Mouse (Mus musculus) midbrain, embryonic 10.5 days (tissue): ENCODE measurements around the gene Gm21060. TPM values are rescaled to one million over a fixed set of nuclear protein-coding genes. Genes with fewer than 3 reads are reported as not detected.
"Not testable (repeated sequence)": the region's sequence is repeated elsewhere in the genome, so short reads cannot be mapped to it uniquely, and the experiment has no call there.

Experiments
- DNase-seq: peaks from one replicate; pipeline ENCODE4 v3.0.0-alpha.2; 2017; ENCODE audit warnings: low spot score
- H3K27ac ChIP-seq: fragments of 300-500 bp; sonication (generic); replicated peaks from 2 replicates; pipeline ENCODE4 v1.5.1; 2016; ENCODE audit warnings: mild to moderate bottlenecking
- H3K27me3 ChIP-seq: fragments of 300-500 bp; sonication (generic); 2 replicates; pipeline ENCODE4 v1.6.1; 2016; ENCODE audit warnings: low read depth, mild to moderate bottlenecking; ENCODE audit not compliant: poor library complexity, severe bottlenecking
- H3K36me3 ChIP-seq: fragments of 300-500 bp; sonication (generic); 2 replicates; pipeline ENCODE4 v1.6.1; 2016; ENCODE audit warnings: mild to moderate bottlenecking, moderate library complexity
- H3K4me1 ChIP-seq: fragments of 300-500 bp; sonication (generic); 2 replicates; pipeline ENCODE4 v1.6.1; 2016
- H3K4me3 ChIP-seq: fragments of 300-500 bp; sonication (generic); 2 replicates; pipeline ENCODE4 v1.5.1; 2016; ENCODE audit warnings: mild to moderate bottlenecking, moderate library complexity
- H3K9me3 ChIP-seq: fragments of 300-500 bp; sonication (generic); replicated peaks from 2 replicates; pipeline ENCODE4 v1.6.1; 2016; ENCODE audit warnings: mild to moderate bottlenecking
- WGBS: fragments of 180-500 bp; shearing (Covaris S2); methylation state at CpG from one replicate; pipeline ENCODE4 v1.1.7; 2016; 5-methylcytosine and 5-hydroxymethylcytosine counted together
- polyA plus RNA-seq: library from polyadenylated mRNA; unstranded; fragments of >200 nt; fragmentation: Nextera tagmentation; extraction: Ambion mirVana; gene quantifications from 2 replicates; pipeline ENCODE4 v1.2.1, GENCODE M21; 2016

Gm21060 gene
- polyA plus RNA-seq, 1 experiment from 2014 or later: not detected

GRCm38 (mm10) chr19:61264933-61265332 lies 31.9 kb downstream of the Gm21060 start:
- DNase-seq: no peak
- 0 out of 2 replicates have a peak, but pooled peaks cover 3% of the 10 kb centered on the region for H3K27me3 ChIP-seq
- H3K27ac ChIP-seq: no peak overlapping the region
- H3K4me1 ChIP-seq: no peaks in the 10 kb centered on the region
- H3K9me3 ChIP-seq: no peaks in the 10 kb centered on the region
- H3K36me3 ChIP-seq: no peaks in the 10 kb centered on the region
- H3K4me3 ChIP-seq: no peak overlapping the region

GRCm38 (mm10) chr19:61264227-61264626 lies 32.6 kb downstream of the Gm21060 start:
- no peaks in the 10 kb centered on the region for H3K4me1 ChIP-seq
- peak; percentile 33 for DNase-seq
- H3K27ac ChIP-seq: no peak overlapping the region
- no peaks in the 10 kb centered on the region for H3K9me3 ChIP-seq
- 0 out of 2 replicates have a peak, but pooled peaks cover 3% of the 10 kb centered on the region for H3K27me3 ChIP-seq
- H3K36me3 ChIP-seq: no peaks in the 10 kb centered on the region
- no peak overlapping the region for H3K4me3 ChIP-seq
- WGBS: 83% methylated on average over 1 of the region's 1 CpGs

DNA sequence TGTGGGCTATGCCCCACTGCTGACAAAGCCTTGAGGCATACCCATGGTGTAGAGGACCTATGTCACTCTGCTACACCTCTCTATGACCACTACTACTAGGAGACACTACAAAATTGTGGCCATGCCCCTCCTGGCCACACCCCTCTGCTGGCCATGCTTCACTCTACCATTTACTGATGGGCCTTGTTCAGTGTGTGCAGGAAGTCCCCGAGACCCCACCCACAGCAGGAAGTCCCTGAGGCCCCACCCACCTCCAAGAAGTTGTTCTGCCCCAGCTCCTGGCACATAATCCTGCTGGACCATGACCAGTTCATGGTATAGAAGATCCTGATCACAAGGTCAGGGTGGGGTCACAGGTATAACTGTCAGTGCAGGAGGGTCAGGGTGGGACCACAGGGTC lies 35.6 kb downstream of the Gm21060 start:
- 76% methylated on average over 1 of the region's 1 CpGs for WGBS
- no peak for DNase-seq
- H3K4me3 ChIP-seq: no peak overlapping the region
- H3K4me1 ChIP-seq: no peaks in the 10 kb centered on the region
- H3K9me3 ChIP-seq: no peaks in the 10 kb centered on the region
- H3K27ac ChIP-seq: no peak overlapping the region
- no peaks in the 10 kb centered on the region for H3K36me3 ChIP-seq
- no peaks in the 10 kb centered on the region for H3K27me3 ChIP-seq

DNA sequence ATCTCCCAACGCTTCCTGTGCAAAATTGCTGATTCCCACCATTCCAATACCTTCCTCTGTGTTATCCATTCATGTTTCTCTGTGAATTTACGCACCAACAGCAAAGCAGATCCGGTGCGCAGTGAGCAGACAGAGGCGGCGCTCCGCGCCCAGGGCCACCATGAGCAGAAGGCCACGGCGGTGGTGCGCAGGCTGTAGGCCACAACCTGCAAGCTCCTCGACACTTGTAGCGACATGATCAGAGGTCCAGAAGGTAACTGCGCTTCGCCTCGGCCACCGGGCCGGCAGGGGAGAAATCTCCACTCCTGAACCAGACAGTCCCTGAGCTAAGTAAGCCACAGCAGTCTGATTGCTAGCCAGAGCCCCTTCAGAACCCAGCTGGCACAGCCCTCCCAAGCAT lies 39.1 kb downstream of the Gm21060 start:
- Histone ChIP-seq H3K4me3 (no peak overlapping the region), H3K27me3 (no peaks in the 10 kb centered on the region), H3K36me3 (no peaks in the 10 kb centered on the region), H3K9me3 (no peaks in the 10 kb centered on the region), H3K27ac (no peak overlapping the region), H3K4me1 (no peaks in the 10 kb centered on the region)
- 90% methylated on average over 18 of the region's 18 CpGs for WGBS
- no peak for DNase-seq

DNA sequence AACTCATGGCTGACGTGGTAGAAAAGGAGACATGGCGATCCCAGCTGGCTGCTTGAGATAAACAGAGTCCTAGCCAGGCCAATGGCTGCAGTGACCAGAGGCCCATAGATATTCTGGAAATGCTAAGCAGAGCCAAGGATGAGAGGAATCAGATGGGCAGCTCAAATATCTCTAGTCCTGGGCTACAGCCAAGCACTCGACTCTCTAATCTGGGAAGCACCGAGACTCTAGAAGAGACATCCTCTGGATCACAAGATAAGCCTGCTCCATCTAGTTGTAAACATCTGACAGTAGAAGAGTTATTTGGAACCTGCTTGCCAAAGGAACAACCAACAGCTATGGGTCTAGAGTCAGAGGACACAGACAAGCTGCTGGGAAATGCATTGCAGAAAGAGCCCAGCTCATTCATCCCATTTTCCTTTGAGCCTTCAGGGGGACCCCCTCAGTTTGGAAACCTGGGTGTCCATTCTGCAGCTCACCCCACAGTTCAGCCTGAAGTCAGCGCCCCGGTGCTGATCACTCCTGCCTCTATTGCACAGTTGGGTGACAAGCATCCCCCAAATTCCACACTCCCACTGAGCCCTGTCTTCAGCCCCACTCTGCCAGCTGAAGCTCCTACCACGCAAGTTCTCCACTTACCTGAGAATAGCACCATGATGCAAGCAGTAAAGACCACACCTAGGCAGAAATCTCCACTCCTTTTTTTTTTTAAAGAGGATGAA lies 40.5 kb downstream of the Gm21060 start:
- H3K27me3 ChIP-seq: no peaks in the 10 kb centered on the region
- H3K4me1 ChIP-seq: no peaks in the 10 kb centered on the region
- no peak for DNase-seq
- WGBS: 91% methylated on average over 7 of the region's 7 CpGs
- H3K9me3 ChIP-seq: no peaks in the 10 kb centered on the region
- no peaks in the 10 kb centered on the region for H3K36me3 ChIP-seq
- H3K27ac ChIP-seq: no peak overlapping the region
- no peak overlapping the region for H3K4me3 ChIP-seq

DNA sequence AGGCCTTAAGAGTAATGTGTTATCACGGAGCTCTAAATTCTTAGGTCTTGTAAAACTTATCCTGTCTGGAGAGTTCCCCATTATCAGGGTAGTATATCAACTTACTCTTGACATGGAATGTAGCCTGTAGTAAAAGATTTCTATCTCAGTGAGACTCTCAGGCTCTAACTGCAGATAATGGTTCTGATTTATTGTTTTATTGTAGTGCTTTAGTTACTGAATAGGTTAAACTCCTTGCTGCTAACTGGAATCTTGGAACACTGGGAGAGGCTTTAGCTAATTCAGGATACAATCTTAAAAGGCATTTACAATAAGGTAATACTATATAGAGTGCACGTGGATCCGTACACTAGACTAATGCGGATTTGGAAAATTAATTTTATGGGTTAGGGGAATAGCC lies 49.5 kb downstream of the Gm21060 start:
- not testable (repeated sequence) for H3K27ac ChIP-seq, H3K36me3 ChIP-seq, H3K4me1 ChIP-seq, DNase-seq, H3K4me3 ChIP-seq, H3K9me3 ChIP-seq, H3K27me3 ChIP-seq
- WGBS: 89% methylated on average over 4 of the region's 4 CpGs

Other genes with a start within 250 kb of the Gm21060 start
- gene Zfp950, start 156.2 kb downstream of the Gm21060 start, polyA plus RNA-seq: 25.2 and 30.1 TPM in 2 replicates
- 0.09 and 0.19 TPM in 2 replicates for gene Gm7102, start 120.8 kb downstream of the Gm21060 start, polyA plus RNA-seq
- not detected in 2 replicates for gene Gm6020, start 113.2 kb downstream of the Gm21060 start, polyA plus RNA-seq
- gene Csf2ra, start 68.6 kb downstream of the Gm21060 start, polyA plus RNA-seq: 17.1 and 19.9 TPM in 2 replicates